Mouse (Mus musculus): ENCODE results near the gene Mrpl34. TPM values are rescaled to one million over a fixed set of nuclear protein-coding genes. Genes with fewer than 3 reads are reported as not detected.

Mrpl34 gene
- total and polyA plus RNA-seq, 3 experiments: 143 to 196 TPM; not detected in 1

DNA sequence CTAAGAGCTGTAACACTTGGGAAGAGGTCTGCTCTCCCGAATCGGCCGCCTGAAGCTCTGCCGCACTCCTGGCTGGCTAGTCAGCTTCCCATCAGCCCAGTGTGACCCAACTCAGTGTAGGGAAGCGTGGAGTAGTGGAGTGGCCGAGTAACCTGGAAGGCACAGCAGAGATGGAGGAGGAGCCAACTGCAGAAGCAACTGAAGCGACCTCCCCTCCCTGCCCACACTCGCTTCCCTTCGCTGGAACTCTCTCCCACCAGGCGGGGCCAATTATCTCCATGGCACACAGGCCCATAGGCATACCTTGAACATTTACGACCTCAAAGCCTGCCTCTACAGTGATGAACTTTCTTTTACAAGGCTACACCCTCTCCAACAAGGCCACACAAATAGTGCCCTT, 13.0 kb upstream of the Mrpl34 start:
- H3K9ac ChIP-seq (ENCODE audit: control insufficient read depth, low read depth, low read length, poor library complexity, severe bottlenecking): no peak overlapping the region
- H3K4me3 ChIP-seq (ENCODE audit: control insufficient read depth in 1 of 2, insufficient read depth in 1 of 2, low read depth in 2 of 2, low read length in 2 of 2): no peak overlapping the region
- H3K79me2 ChIP-seq (ENCODE audit: control insufficient read depth, insufficient read depth, low read length, poor library complexity): no peaks in the 10 kb centered on the region
- no peak for TF ChIP-seq CTCF (IDR thresholded peaks at IDR 0.05 in 2 of 3, conservative IDR thresholded peaks at IDR 0.05 in 1 of 3; ENCODE audit: control insufficient read depth in 1 of 3, insufficient read depth in 1 of 3, low read depth in 2 of 3, low read length in 3 of 3, poor library complexity in 1 of 3, severe bottlenecking in 1 of 3)
- no peak for TF ChIP-seq GATA1 (IDR thresholded peaks at IDR 0.05; ENCODE audit: low read depth, low read length)
- TF ChIP-seq RAD21 (IDR thresholded peaks at IDR 0.05; ENCODE audit: low read depth, low read length): no peak
- no peak for TF ChIP-seq MXI1 (IDR thresholded peaks at IDR 0.05; ENCODE audit: low read depth, low read length)
- TF ChIP-seq MAZ (IDR thresholded peaks at IDR 0.05; ENCODE audit: low read depth, low read length): no peak
- no peak for TF ChIP-seq TCF12 (IDR thresholded peaks at IDR 0.05; ENCODE audit: low read depth, low read length)
- TF ChIP-seq TAL1 (IDR thresholded peaks at IDR 0.05; ENCODE audit: low read length): no peak
- TF ChIP-seq BHLHE40 (IDR thresholded peaks at IDR 0.05; ENCODE audit: borderline replicate concordance, low read depth, low read length): no peak
- TF ChIP-seq ETS1 (IDR thresholded peaks at IDR 0.05; ENCODE audit: low read depth, low read length): no peak
- no peak for TF ChIP-seq UBTF (IDR thresholded peaks at IDR 0.05; ENCODE audit: borderline replicate concordance, insufficient read depth, low read depth, low read length)
- no peak for TF ChIP-seq MEF2A (IDR thresholded peaks at IDR 0.05; ENCODE audit: extremely low read depth, insufficient replicate concordance, low read depth, low read length, poor library complexity, severe bottlenecking)
- TF ChIP-seq E2F4 (IDR thresholded peaks at IDR 0.05; ENCODE audit: borderline replicate concordance, low read depth, low read length): no peak
- TF ChIP-seq SMC3 (IDR thresholded peaks at IDR 0.05; ENCODE audit: low read depth, low read length): no peak
- no peak for TF ChIP-seq CHD2 (IDR thresholded peaks at IDR 0.05; ENCODE audit: low read length)
- no peak for TF ChIP-seq ZNF384 (IDR thresholded peaks at IDR 0.05; ENCODE audit: low read depth, low read length)
- TF ChIP-seq GABPA (IDR thresholded peaks at IDR 0.05; ENCODE audit: low read depth, low read length): no peak
- TF ChIP-seq EP300 (IDR thresholded peaks at IDR 0.05; ENCODE audit: low read depth in 1 of 2, low read length in 2 of 2): no peak
- no peak for TF ChIP-seq NELFE (IDR thresholded peaks at IDR 0.05; ENCODE audit: low read depth, low read length)
- no peak for TF ChIP-seq POLR2A (IDR thresholded peaks at IDR 0.05; ENCODE audit: control insufficient read depth in 1 of 2, insufficient read depth in 1 of 2, low read depth in 1 of 2, low read length in 2 of 2, poor library complexity in 1 of 2)
- no peaks in the 10 kb centered on the region for H3K4me1 ChIP-seq (ENCODE audit: control insufficient read depth in 1 of 2, insufficient read depth in 2 of 2, low read length in 2 of 2)
- H3K36me3 ChIP-seq (ENCODE audit: control insufficient read depth in 1 of 2, insufficient read depth in 2 of 2, low read length in 2 of 2): no peaks in the 10 kb centered on the region
- no peak overlapping the region for H3K27ac ChIP-seq (ENCODE audit: control insufficient read depth, low read depth, low read length)
- no peak for DNase-seq (ENCODE audit: low read depth, low spot score)
- no peaks in the 10 kb centered on the region for H3K9me3 ChIP-seq (replicated peaks; ENCODE audit: insufficient read depth, low read length)
- peaks cover 0 to 1% of the 10 kb centered on the region in 2 experiments; a peak in 2 of 4 replicates for H3K27me3 ChIP-seq (ENCODE audit: control insufficient read depth in 1 of 2, insufficient read depth in 2 of 2, low read length in 2 of 2)

GRCm38 (mm10) chr8:71452669-71453068, 12.1 kb upstream of the Mrpl34 start:
- Histone ChIP-seq H3K27me3 (ENCODE audit: control insufficient read depth in 1 of 2, insufficient read depth in 2 of 2, low read length in 2 of 2) (no peaks in the 10 kb centered on the region; a peak in 2 of 4 replicates), H3K27ac (ENCODE audit: control insufficient read depth, low read depth, low read length) (no peak overlapping the region), H3K4me3 (ENCODE audit: control insufficient read depth in 1 of 2, insufficient read depth in 1 of 2, low read depth in 2 of 2, low read length in 2 of 2) (no peak overlapping the region), H3K36me3 (ENCODE audit: control insufficient read depth in 1 of 2, insufficient read depth in 2 of 2, low read length in 2 of 2) (no peaks in the 10 kb centered on the region), H3K79me2 (ENCODE audit: control insufficient read depth, insufficient read depth, low read length, poor library complexity) (no peaks in the 10 kb centered on the region), H3K9ac (ENCODE audit: control insufficient read depth, low read depth, low read length, poor library complexity, severe bottlenecking) (no peak overlapping the region), H3K9me3 (replicated peaks; ENCODE audit: insufficient read depth, low read length) (no peaks in the 10 kb centered on the region), H3K4me1 (ENCODE audit: control insufficient read depth in 1 of 2, insufficient read depth in 2 of 2, low read length in 2 of 2) (no peaks in the 10 kb centered on the region)
- DNase-seq (ENCODE audit: low read depth, low spot score): no peak
- TF ChIP-seq JUND (IDR thresholded peaks at IDR 0.05; ENCODE audit: low read depth, low read length): no peak
- no peak for TF ChIP-seq MAZ (IDR thresholded peaks at IDR 0.05; ENCODE audit: low read depth, low read length)
- TF ChIP-seq EP300 (IDR thresholded peaks at IDR 0.05; ENCODE audit: low read depth in 1 of 2, low read length in 2 of 2): no peak
- TF ChIP-seq MEF2A (IDR thresholded peaks at IDR 0.05; ENCODE audit: extremely low read depth, insufficient replicate concordance, low read depth, low read length, poor library complexity, severe bottlenecking): no peak
- TF ChIP-seq RAD21 (IDR thresholded peaks at IDR 0.05; ENCODE audit: low read depth, low read length): no peak
- no peak for TF ChIP-seq USF1 (IDR thresholded peaks at IDR 0.05; ENCODE audit: low read depth, low read length)
- TF ChIP-seq CHD2 (IDR thresholded peaks at IDR 0.05; ENCODE audit: low read length): no peak
- no peak for TF ChIP-seq UBTF (IDR thresholded peaks at IDR 0.05; ENCODE audit: borderline replicate concordance, insufficient read depth, low read depth, low read length)
- no peak for TF ChIP-seq BHLHE40 (IDR thresholded peaks at IDR 0.05; ENCODE audit: borderline replicate concordance, low read depth, low read length)
- no peak for TF ChIP-seq MYC (IDR thresholded peaks at IDR 0.05; ENCODE audit: low read depth, low read length)
- no peak for TF ChIP-seq MYB (IDR thresholded peaks at IDR 0.05; ENCODE audit: low read depth, low read length)
- TF ChIP-seq ZC3H11A (IDR thresholded peaks at IDR 0.05; ENCODE audit: low read depth, low read length): no peak
- TF ChIP-seq KAT2A (conservative IDR thresholded peaks at IDR 0.05; ENCODE audit: low read depth, low read length): no peak
- no peak for TF ChIP-seq GATA1 (IDR thresholded peaks at IDR 0.05; ENCODE audit: low read depth, low read length)
- TF ChIP-seq ZKSCAN1 (IDR thresholded peaks at IDR 0.05; ENCODE audit: low read depth, low read length): no peak
- TF ChIP-seq POLR2AphosphoS5 (IDR thresholded peaks at IDR 0.05; ENCODE audit: borderline replicate concordance, low read depth, low read length): no peak
- TF ChIP-seq MAX (IDR thresholded peaks at IDR 0.05; ENCODE audit: low read length): no peak
- TF ChIP-seq CTCF (IDR thresholded peaks at IDR 0.05 in 2 of 3, conservative IDR thresholded peaks at IDR 0.05 in 1 of 3; ENCODE audit: control insufficient read depth in 1 of 3, insufficient read depth in 1 of 3, low read depth in 2 of 3, low read length in 3 of 3, poor library complexity in 1 of 3, severe bottlenecking in 1 of 3): no peak
